Mouse (Mus musculus) skeletal muscle tissue, adult 2 months (tissue): Measurements from ENCODE around the gene Nedd4.
A peak's percentile ranks its signal among the peaks of the same experiment; 100 is the strongest.
"Not testable (repeated sequence)": the region's sequence is repeated elsewhere in the genome, so short reads cannot be mapped to it uniquely, and the experiment has no call there.

Experiments used
- DNase-seq: peaks from one replicate; pipeline ENCODE4 v3.0.0-alpha.2; 2012; ENCODE audit warnings: low read depth, low spot score

Nedd4 gene

DNA sequence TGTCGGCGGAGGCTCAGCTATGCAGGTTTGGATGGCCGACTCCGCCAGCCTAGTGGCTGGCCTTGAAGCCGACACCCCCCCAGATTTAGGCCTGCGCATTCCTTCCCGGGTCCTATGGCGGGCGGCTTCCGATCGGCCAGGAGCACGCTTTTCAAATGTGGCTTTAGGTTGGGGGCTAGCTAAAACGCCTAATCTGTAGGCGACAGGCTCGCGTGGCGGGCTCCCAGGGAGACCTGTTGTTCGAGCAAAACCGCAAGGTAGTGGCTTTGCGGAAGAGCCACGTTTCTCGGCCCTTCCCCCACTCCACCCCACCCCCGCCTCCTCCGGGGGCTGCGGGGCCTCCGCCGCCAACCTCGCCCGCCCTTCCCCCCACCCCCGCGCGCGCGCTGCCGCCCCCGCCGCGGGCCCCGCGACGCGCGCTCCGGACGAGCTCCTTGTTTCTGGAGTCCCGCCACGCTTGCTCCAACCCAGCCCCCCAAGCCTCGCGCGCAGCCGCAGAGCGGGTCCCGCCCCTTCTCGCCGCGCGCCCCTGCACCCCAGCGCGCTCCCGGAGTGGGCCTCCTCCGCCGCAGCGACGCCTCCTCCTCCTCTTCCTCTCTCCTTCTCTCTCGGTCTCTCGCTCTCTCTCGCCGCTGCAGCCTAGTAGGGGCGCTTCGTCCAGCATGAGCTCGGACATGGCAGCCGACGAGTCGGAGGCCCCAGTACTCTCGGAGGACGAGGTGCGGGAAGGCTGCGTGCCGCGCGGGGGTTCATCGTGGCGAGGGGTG lies at the start of gene Nedd4:
Nedd4 (plus strand) TSS at position 452 of the 767 bp plus-strand sequence.
- peak; percentile 94 for DNase-seq

DNA sequence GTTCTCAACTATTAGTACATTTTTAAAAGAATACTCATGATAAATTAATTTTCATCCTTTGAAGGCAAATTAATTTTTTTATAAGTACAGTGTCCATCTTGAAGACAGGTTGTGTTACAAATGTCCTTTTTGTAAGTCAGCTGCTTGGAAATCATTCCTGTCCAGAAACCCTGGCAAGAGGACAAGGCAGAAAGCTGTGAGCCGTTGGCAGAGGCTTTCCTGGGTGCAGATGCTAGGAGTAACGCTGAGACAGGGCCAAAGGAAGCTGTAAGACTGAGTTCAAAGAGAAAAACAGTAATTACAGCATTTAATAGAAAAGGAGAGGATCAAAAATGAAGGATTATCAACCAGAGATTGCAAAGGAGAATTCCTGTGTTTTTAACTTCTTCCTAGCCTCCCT lies 48.3 kb upstream of the Nedd4 start:
- peak; percentile 82 for DNase-seq

GRCm38 (mm10) chr9:72614786-72615480 lies 47.2 kb upstream of the Nedd4 start:
- no peak for DNase-seq

DNA sequence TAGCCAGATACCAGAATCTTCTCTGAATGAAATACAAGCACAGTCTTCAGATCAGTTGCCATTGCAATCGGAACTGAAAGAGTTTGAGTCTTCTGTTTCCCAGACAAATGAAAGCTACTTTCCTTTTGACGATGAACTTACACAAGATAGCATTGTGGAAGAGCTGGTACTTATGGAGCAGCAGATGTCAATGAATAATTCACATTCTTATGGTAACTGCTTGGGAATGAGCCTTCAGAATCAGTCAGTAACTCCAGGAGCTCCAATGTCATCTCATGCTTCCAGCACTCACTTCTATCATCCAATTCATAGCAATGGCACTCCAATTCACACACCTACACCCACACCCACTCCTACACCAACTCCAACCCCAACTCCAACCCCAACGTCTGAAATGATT lies 44.1 kb upstream of the Nedd4 start:
- no peak for DNase-seq

DNA sequence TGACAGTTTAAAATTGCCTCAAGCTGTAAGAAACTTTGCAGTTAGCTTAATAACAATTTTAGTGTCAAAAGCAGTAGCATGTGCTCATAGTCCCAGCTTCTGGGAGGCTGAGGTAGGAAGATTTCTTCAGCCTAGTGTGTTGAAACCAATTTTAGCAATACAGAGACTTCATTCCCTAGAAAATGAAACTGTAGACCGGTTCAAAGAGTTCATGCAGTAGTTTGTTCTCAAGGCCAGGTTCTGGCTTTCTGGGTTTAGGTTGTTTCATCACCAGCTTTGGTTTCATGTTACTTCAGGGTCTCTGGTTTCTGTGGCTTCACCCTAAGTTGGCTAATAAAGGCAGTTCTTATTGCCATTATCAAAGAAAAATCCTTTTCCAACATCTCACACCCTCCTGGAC lies 38.5 kb upstream of the Nedd4 start:
- no peak for DNase-seq

DNA sequence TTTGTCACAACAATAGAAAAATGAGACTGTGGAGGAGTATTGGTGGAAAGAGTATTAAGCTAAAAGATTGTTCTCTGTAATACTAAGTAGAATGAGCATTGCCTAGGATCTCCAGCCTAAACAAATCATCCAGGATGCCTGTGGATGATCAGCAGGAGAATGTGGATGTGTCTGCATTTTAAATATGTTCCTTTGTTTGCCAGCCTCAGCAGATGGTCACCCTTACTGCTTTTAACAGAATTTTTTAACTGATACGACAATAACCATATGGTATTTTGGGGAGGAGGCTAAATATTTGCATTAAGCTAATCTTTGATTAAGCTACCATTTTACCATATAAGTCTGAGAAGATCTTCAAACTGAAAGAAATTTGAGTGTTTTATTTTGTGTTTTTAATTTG lies 34.5 kb upstream of the Nedd4 start:
- no peak for DNase-seq

DNA sequence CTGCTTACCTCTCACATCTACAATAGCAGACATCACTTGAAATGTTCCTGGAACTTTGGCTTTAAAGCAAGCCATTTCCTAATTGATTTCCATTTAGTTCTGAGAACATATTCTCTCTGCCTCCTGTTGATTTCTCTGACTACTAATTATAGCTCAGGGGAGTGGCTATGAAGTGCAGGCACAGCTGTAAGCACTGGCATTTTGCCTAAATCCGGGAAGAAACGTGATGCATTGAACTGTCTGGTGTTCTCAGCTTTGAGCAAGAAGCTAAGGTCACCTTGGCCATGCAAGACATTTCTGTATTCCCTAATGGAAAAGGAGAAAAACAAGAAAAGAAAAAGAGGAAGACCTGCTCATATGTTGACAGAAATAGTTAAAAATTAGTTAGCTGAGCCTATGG lies 33.6 kb upstream of the Nedd4 start:
- DNase-seq = peak; percentile 70

DNA sequence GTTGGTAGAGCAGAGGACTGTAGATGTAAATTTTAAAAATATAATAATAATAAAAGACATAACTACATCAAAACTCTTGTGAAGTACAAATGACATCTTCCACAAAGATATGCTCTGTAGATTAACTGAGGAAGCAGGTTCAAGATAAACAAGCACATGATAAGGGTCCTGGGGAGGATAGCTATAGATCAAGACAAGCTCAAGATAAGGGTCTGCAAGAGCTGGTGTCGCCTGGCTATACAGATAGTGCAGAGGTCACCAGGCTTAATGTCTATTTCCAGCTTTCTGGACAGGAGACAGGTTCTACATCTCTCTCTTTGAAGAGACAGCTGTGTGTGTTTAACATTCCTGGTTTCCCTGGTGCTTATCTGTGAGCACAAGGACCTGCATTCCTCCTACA lies 29.9 kb upstream of the Nedd4 start:
- DNase-seq = no peak

DNA sequence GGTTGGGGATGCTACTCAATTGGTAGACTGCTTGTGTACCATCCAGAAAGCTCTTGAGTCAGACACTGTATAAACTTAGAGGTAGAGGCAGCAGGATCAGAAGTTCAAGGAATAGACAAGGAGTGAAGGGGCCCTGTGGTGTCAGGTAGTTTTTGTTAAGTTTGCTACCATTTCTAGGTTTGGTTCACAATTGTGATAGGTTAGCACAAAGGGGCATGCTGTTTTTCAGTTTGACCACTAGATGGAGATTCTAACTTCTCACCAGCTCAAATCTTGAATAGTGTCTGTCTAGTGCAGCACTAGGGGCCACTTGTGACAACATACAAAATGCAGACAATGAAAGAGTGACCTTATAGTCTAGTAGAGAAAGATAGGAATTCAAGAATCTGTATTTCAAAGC lies 27.0 kb upstream of the Nedd4 start:
- no peak for DNase-seq

- no peak for DNase-seq
These were observed 25.6 kb upstream of the Nedd4 start for GRCm38 (mm10) chr9:72636547-72636946.

- DNase-seq = no peak
These were observed 24.9 kb upstream of the Nedd4 start for GRCm38 (mm10) chr9:72637243-72637642.

GRCm38 (mm10) chr9:72638951-72639842 lies 22.9 kb upstream of the Nedd4 start:
- peak; percentile 62 for DNase-seq

- DNase-seq = peak; percentile 96
These were observed 22.1 kb upstream of the Nedd4 start for GRCm38 (mm10) chr9:72639843-72640621.

- no peak for DNase-seq
These were observed 21.5 kb upstream of the Nedd4 start for GRCm38 (mm10) chr9:72640642-72641041.

DNA sequence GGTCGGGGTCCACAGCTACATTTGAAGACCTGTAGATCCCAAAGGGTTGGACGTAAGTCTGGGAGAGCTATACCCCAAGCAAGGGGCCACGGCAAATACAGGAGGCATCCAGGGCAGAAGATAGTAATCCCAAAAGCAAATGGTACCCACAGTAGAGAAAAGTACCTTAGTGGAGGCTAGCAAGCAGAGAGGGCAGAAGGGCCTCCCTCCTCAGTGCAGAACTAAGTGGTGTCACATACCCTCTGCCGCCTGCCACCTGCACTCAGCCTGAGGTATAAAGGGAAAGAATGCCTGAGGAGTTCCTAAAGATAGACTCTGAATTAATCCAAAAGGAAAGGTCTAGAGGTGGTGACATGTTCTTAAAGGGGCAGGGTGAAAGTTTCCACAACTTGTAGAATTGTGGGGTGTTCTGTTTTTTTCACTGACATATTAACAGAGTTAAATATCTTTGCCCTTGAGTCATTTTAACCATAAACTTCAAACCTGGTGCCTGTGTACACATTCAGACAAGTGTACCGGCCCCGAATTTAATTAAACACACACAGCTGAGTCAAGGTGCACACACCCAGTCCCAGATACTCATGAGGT lies 21.0 kb upstream of the Nedd4 start:
- peak; percentile 82 for DNase-seq

- not testable (repeated sequence) for DNase-seq
These were observed 19.2 kb upstream of the Nedd4 start for GRCm38 (mm10) chr9:72642756-72643447.

GRCm38 (mm10) chr9:72643651-72644417 lies 18.3 kb upstream of the Nedd4 start:
- no peak for DNase-seq

DNA sequence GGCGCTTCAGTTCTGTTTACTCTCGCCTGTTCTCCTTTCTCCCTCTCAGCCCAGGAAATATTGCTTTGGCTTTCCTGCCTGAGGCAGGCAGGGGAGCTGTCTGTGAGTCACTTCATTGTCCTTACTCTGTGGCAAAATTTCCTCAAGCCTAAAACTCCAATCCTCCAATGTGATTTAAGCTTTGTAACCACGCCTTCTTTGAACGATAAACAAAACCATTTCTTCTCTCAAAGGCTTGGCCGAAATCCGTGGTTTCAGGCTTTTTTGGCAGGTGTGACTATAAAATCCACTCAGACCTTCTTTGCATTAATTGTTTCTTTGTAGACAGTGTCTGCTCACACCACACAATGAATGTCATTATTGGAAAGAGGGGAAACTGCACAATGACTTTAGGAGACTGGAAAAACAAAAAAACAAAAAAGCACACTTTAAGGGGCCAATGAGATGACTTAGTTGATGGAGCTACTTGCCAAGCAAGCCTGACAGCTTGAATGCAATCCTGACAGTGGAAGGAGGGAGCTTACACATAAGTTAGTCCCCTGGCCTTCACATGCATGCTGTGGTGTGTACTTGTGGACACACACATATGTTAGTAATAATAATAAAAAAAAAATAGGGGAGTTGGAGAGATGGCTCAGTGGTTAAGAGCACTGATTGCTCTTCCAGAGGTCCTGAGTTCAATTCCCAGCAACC lies 17.6 kb upstream of the Nedd4 start:
- DNase-seq = no peak

- DNase-seq = no peak
These were observed 12.4 kb upstream of the Nedd4 start for GRCm38 (mm10) chr9:72649781-72650180.
